Mouse (Mus musculus): ENCODE results near the gene Padi3.

The Padi3 gene

GRCm38 (mm10) chr4:140810458-140811260 lies at the start of gene Padi3:
Gene Padi3 (minus strand): TSS chr4:140810648.
- DNase-seq (ENCODE audit: low spot score in 2 of 2): no peak

GRCm38 (mm10) chr4:140859291-140859690 lies 48.8 kb upstream of the Padi3 start:
- DNase-seq (ENCODE audit: low spot score in 2 of 2): peak; percentile 52 to 56

GRCm38 (mm10) chr4:140857813-140858212 lies 47.4 kb upstream of the Padi3 start:
- no peak for DNase-seq (ENCODE audit: low spot score in 2 of 2)

- no peak for DNase-seq (ENCODE audit: low spot score in 2 of 2)
Measured at GRCm38 (mm10) chr4:140857041-140857440, 46.6 kb upstream of the Padi3 start.

DNA sequence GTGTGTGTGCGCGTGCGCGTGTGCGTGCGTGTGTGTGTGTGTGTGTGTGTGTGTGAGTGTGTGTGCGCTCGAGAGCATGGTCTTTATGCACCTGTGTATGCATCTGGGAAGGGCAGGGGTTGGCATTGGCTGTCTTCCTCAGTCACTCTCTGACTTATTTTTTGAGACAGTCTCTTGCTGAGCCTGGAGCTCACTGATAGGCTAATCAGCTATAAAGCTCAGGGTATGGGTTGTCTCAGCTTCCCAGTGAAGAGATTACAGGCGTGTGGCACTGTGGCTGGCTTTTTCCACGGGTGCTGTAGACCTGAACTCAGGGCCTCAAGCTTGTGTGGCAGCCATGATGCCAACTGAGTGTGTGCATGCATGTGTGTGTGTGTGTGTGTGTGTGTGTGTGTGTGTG lies 44.7 kb upstream of the Padi3 start:
- peak; percentile 24 to 43 for DNase-seq (ENCODE audit: low spot score in 2 of 2)

GRCm38 (mm10) chr4:140854455-140854864 lies 44.0 kb upstream of the Padi3 start:
- peak; percentile 37 to 52 for DNase-seq (ENCODE audit: low spot score in 2 of 2)

DNA sequence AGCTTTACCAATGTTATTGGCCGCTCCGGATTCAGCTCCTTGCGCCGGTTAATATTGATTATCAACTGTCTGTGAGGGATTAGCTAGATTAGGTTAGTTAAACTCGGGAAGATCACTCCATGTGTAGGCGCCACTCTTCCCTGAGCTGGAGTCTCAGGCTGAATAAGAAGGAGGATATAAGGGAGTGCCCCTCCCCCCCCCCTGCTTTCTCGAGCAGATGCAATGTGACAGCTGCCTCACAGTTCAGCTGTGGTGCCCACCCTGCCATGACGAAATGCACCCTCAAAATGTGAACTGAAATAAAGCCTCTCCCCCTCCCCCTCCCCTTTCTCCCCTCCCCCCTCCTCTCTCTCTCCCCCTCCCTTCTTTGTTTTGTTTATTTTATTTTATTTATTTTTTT lies 43.2 kb upstream of the Padi3 start:
- peak in 1 of 2 experiments; percentile 23 for DNase-seq (ENCODE audit: low spot score in 2 of 2)

DNA sequence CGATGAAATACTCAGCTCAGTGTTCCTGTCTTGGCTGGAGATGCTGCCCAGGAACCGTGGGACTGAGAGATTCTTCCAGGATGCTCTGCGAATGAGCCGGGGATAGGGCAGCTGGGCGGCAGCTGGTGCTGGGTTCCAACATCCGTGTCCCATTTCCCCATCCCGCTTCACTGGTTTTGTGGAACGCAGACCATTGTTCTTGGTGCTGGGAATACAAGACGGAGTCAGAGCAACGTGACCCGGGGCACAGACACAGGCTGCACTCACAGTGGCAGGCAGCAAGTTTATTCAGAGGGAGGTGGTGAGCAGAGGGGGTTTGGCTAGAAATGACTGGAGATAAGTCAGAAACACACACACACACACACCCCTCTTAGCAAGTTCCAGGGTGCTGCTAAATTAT lies 38.9 kb upstream of the Padi3 start:
- DNase-seq (ENCODE audit: low spot score in 2 of 2): no peak

GRCm38 (mm10) chr4:140845666-140846065 lies 35.2 kb upstream of the Padi3 start, which contains the start of gene Padi1:
Gene Padi1 (minus strand): TSS chr4:140845778.
- DNase-seq (ENCODE audit: low spot score in 2 of 2): no peak

- no peak for DNase-seq (ENCODE audit: low spot score in 2 of 2)
Measured at GRCm38 (mm10) chr4:140844991-140845390, 34.5 kb upstream of the Padi3 start.

- no peak for DNase-seq (ENCODE audit: low spot score in 2 of 2)
Measured at GRCm38 (mm10) chr4:140843670-140844280, 33.3 kb upstream of the Padi3 start.

- DNase-seq (ENCODE audit: low spot score in 2 of 2): no peak
Measured at GRCm38 (mm10) chr4:140842909-140843308, 32.5 kb upstream of the Padi3 start.

GRCm38 (mm10) chr4:140837879-140838278 lies 27.4 kb upstream of the Padi3 start:
- DNase-seq (ENCODE audit: low spot score in 2 of 2): no peak

GRCm38 (mm10) chr4:140836208-140836866 lies 25.9 kb upstream of the Padi3 start:
- DNase-seq (ENCODE audit: low spot score in 2 of 2): no peak

GRCm38 (mm10) chr4:140835682-140836081 lies 25.2 kb upstream of the Padi3 start:
- no peak for DNase-seq (ENCODE audit: low spot score in 2 of 2)

- no peak for DNase-seq (ENCODE audit: low spot score in 2 of 2)
Measured at GRCm38 (mm10) chr4:140834327-140834934, 24.0 kb upstream of the Padi3 start.

DNA sequence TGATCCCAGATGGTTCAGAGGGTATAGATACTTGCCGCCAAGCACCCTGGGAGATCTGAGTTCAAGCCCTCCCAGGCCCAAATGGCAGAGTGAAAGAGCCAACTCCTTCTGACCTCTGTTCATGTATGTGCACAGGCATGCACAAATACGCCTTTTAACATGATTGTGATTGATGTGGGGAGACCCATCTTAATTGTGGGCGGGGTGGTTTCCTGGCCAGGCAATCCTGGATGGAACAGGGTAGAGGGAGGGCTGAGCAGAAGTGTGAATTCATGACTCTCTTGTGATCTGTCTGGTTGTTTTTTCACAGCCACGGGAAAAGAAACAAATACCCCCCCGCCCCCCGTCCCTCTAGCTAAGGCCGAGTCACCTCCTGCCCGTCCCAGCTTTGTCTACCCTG lies 22.4 kb upstream of the Padi3 start:
- DNase-seq (ENCODE audit: low spot score in 2 of 2): no peak

- DNase-seq (ENCODE audit: low spot score in 2 of 2): no peak
Measured at GRCm38 (mm10) chr4:140831808-140832207, 21.4 kb upstream of the Padi3 start.

GRCm38 (mm10) chr4:140827237-140827636 lies 16.8 kb upstream of the Padi3 start:
- no peak for DNase-seq (ENCODE audit: low spot score in 2 of 2)

GRCm38 (mm10) chr4:140825942-140826341 lies 15.5 kb upstream of the Padi3 start:
- no peak for DNase-seq (ENCODE audit: low spot score in 2 of 2)

- DNase-seq (ENCODE audit: low spot score in 2 of 2): peak; percentile 48 to 58
Measured at GRCm38 (mm10) chr4:140821988-140822387, 11.5 kb upstream of the Padi3 start.

DNA sequence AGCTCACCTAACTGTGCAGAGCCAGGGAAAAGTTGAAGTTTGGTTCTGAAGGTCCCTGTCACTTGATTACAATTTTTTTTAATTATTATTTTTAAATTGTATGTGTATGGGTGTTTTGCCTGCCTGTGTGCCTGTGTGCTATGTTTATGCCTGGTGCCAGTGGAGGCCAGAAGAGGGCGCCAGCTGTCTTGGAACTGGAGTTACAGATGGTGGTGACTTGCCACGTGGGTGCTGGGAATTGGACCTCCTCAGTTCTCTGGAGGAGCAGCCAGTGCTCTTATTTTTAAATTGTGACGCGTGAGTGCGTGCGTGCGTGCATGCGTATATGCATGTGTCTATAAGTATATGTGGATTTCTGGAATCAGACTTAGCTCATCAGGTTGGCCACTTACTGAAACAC lies 7.0 kb upstream of the Padi3 start:
- no peak for DNase-seq (ENCODE audit: low spot score in 2 of 2)

Measured in spleen, postnatal 36 days (tissue).